Mouse (Mus musculus): Measurements from ENCODE around the gene Esrrg.

- TF ChIP-seq CTCF (IDR thresholded peaks at IDR 0.05; ENCODE audit: control insufficient read depth, insufficient read depth, insufficient read length) (peak; percentile 17), MAX (IDR thresholded peaks at IDR 0.05) (no peak), CEBPB (IDR thresholded peaks at IDR 0.05; ENCODE audit: low read depth) (no peak)
Observed at GRCm38 (mm10) chr1:187974396-187974795, 365.8 kb downstream of the Esrrg start.

All from C2C12 (cell line).